Mouse (Mus musculus) heart, embryonic 11.5 days (tissue): Measurements from ENCODE around the gene Rnf150. TPM values are rescaled to one million over a fixed set of nuclear protein-coding genes. Genes with fewer than 3 reads are reported as not detected.

Experiments used
- ATAC-seq: fragments of 200-750 bp; cut with Nextera tagmentation; replicated peaks from 2 replicates; pipeline ENCODE4 v1.8.0; 2017; ENCODE audit warnings: moderate library complexity; ENCODE audit not compliant: insufficient number of reproducible peaks, low FRiP score, low TSS enrichment
- H3K27ac ChIP-seq: fragments of 300-500 bp; sonication (generic); 2 replicates; pipeline ENCODE4 v1.5.1; 2014; ENCODE audit warnings: mild to moderate bottlenecking, low read depth, low read length
- H3K27me3 ChIP-seq: fragments of 300-500 bp; sonication (generic); 2 replicates; pipeline ENCODE4 v1.6.1; 2014; ENCODE audit warnings: mild to moderate bottlenecking, low read length, mixed read lengths; ENCODE audit not compliant: control insufficient read depth, insufficient read depth
- H3K36me3 ChIP-seq: fragments of 300-500 bp; sonication (generic); 2 replicates; pipeline ENCODE4 v1.6.1; 2014; ENCODE audit warnings: mild to moderate bottlenecking, low read length, moderate library complexity, mixed read lengths; ENCODE audit not compliant: control insufficient read depth, insufficient read depth
- H3K4me1 ChIP-seq: fragments of 300-500 bp; sonication (generic); 2 replicates; pipeline ENCODE4 v1.6.1; 2014; ENCODE audit warnings: low read length; ENCODE audit not compliant: control insufficient read depth, insufficient read depth
- H3K4me2 ChIP-seq: fragments of 300-500 bp; sonication (generic); 2 replicates; pipeline ENCODE4 v1.6.1; 2014; ENCODE audit warnings: mild to moderate bottlenecking, moderate library complexity
- H3K4me3 ChIP-seq: fragments of 300-500 bp; sonication (generic); 2 replicates; pipeline ENCODE4 v1.5.1; 2014; ENCODE audit warnings: low read depth, low read length
- H3K9ac ChIP-seq: fragments of 300-500 bp; sonication (generic); 2 replicates; pipeline ENCODE4 v1.6.1; 2014; ENCODE audit warnings: mild to moderate bottlenecking, low read depth, low read length, moderate library complexity
- H3K9me3 ChIP-seq: fragments of 300-500 bp; sonication (generic); replicated peaks from 2 replicates; pipeline ENCODE4 v1.6.1; 2016; ENCODE audit warnings: low read length; ENCODE audit not compliant: control insufficient read depth
- WGBS: fragments of 180-500 bp; shearing (Covaris S2); extraction: QIAGEN DNeasy Blood & Tissue Kit; methylation state at CpG from one replicate; pipeline ENCODE4 v1.1.7; 2014; ENCODE audit not compliant: insufficient replicate concordance; 5-methylcytosine and 5-hydroxymethylcytosine counted together
- polyA plus RNA-seq: library from polyadenylated mRNA; unstranded; fragments of >200 nt; fragmentation: Nextera tagmentation; extraction: Ambion mirVana; gene quantifications from 2 replicates; pipeline ENCODE4 v1.2.1, GENCODE M21; 2014

Rnf150 gene
- polyA plus RNA-seq, 1 experiment from 2014 or later, result 1.1 TPM

- Histone ChIP-seq H3K9me3 (no peaks in the 10 kb centered on the region), H3K9ac (no peak overlapping the region), H3K36me3 (no peaks in the 10 kb centered on the region), H3K27ac (no peak overlapping the region), H3K4me3 (no peak overlapping the region), H3K4me2 (no peak overlapping the region), H3K27me3 (no peaks in the 10 kb centered on the region), H3K4me1 (no peaks in the 10 kb centered on the region)
- no peak for ATAC-seq
- 59% methylated on average over 4 of the region's 4 CpGs for WGBS
These were observed 128.9 kb downstream of the Rnf150 start for GRCm38 (mm10) chr8:82992093-82992492.

- no peak for ATAC-seq
- Histone ChIP-seq H3K4me1 (no peaks in the 10 kb centered on the region), H3K9ac (no peak overlapping the region), H3K36me3 (no peaks in the 10 kb centered on the region), H3K27me3 (no peaks in the 10 kb centered on the region), H3K9me3 (no peaks in the 10 kb centered on the region), H3K4me2 (no peak overlapping the region), H3K4me3 (no peak overlapping the region), H3K27ac (no peak overlapping the region)
- WGBS, result 69% methylated on average over 3 of the region's 3 CpGs
These were observed 132.7 kb downstream of the Rnf150 start for GRCm38 (mm10) chr8:82995727-82996438.

GRCm38 (mm10) chr8:82996843-82997242 is 133.7 kb downstream of the Rnf150 start:
- WGBS, result 80% methylated on average over 3 of the region's 3 CpGs
- Histone ChIP-seq H3K9me3 (no peaks in the 10 kb centered on the region), H3K4me2 (no peak overlapping the region), H3K27me3 (no peaks in the 10 kb centered on the region), H3K9ac (no peak overlapping the region), H3K4me3 (no peak overlapping the region), H3K36me3 (no peaks in the 10 kb centered on the region), H3K4me1 (no peaks in the 10 kb centered on the region), H3K27ac (no peak overlapping the region)
- ATAC-seq, result no peak

GRCm38 (mm10) chr8:82998778-82999177 is 135.6 kb downstream of the Rnf150 start:
- ATAC-seq, result no peak
- Histone ChIP-seq H3K4me1 (no peaks in the 10 kb centered on the region), H3K27ac (no peak overlapping the region), H3K9me3 (no peaks in the 10 kb centered on the region), H3K4me2 (no peak overlapping the region), H3K27me3 (no peaks in the 10 kb centered on the region), H3K4me3 (no peak overlapping the region), H3K9ac (no peak overlapping the region), H3K36me3 (no peaks in the 10 kb centered on the region)
- 66% methylated on average over 2 of the region's 2 CpGs for WGBS

GRCm38 (mm10) chr8:83003187-83003586 is 140.0 kb downstream of the Rnf150 start:
- ATAC-seq, result no peak
- no peak overlapping the region for H3K4me2 ChIP-seq
- WGBS, result 81% methylated on average over 7 of the region's 7 CpGs
- H3K4me1 ChIP-seq, result no peaks in the 10 kb centered on the region
- H3K9ac ChIP-seq, result no peak overlapping the region
- no peaks in the 10 kb centered on the region for H3K36me3 ChIP-seq
- H3K27ac ChIP-seq, result no peak overlapping the region
- H3K9me3 ChIP-seq, result no peaks in the 10 kb centered on the region
- no peaks in the 10 kb centered on the region for H3K27me3 ChIP-seq
- H3K4me3 ChIP-seq, result no peak overlapping the region

- Histone ChIP-seq H3K4me3 (no peak overlapping the region), H3K4me1 (no peaks in the 10 kb centered on the region), H3K27me3 (no peaks in the 10 kb centered on the region), H3K9me3 (no peaks in the 10 kb centered on the region), H3K4me2 (no peak overlapping the region), H3K9ac (no peak overlapping the region), H3K27ac (no peak overlapping the region), H3K36me3 (no peaks in the 10 kb centered on the region)
- WGBS, result 82% methylated on average over 5 of the region's 5 CpGs
- no peak for ATAC-seq
These were observed 146.3 kb downstream of the Rnf150 start for GRCm38 (mm10) chr8:83009481-83009880.

- Histone ChIP-seq H3K27ac (no peak overlapping the region), H3K36me3 (no peaks in the 10 kb centered on the region), H3K9ac (no peak overlapping the region), H3K27me3 (no peaks in the 10 kb centered on the region), H3K4me1 (no peaks in the 10 kb centered on the region), H3K4me2 (no peak overlapping the region), H3K9me3 (no peaks in the 10 kb centered on the region), H3K4me3 (no peak overlapping the region)
- WGBS, result 60% methylated on average over 2 of the region's 2 CpGs
- ATAC-seq, result no peak
These were observed 148.1 kb downstream of the Rnf150 start for GRCm38 (mm10) chr8:83011286-83011685.

GRCm38 (mm10) chr8:83011758-83012157 is 148.6 kb downstream of the Rnf150 start:
- ATAC-seq, result no peak
- H3K4me3 ChIP-seq, result no peak overlapping the region
- no peaks in the 10 kb centered on the region for H3K27me3 ChIP-seq
- H3K4me2 ChIP-seq, result no peak overlapping the region
- 32% methylated on average over 5 of the region's 5 CpGs for WGBS
- no peaks in the 10 kb centered on the region for H3K36me3 ChIP-seq
- H3K4me1 ChIP-seq, result no peaks in the 10 kb centered on the region
- H3K27ac ChIP-seq, result no peak overlapping the region
- no peak overlapping the region for H3K9ac ChIP-seq
- no peaks in the 10 kb centered on the region for H3K9me3 ChIP-seq

GRCm38 (mm10) chr8:83028211-83028610 is 165.1 kb downstream of the Rnf150 start:
- no peak overlapping the region for H3K4me3 ChIP-seq
- ATAC-seq, result no peak
- no peak overlapping the region for H3K4me2 ChIP-seq
- no peak overlapping the region for H3K27ac ChIP-seq
- WGBS, result 59% methylated on average over 2 of the region's 2 CpGs
- H3K4me1 ChIP-seq, result no peaks in the 10 kb centered on the region
- no peak overlapping the region for H3K9ac ChIP-seq
- H3K27me3 ChIP-seq, result no peaks in the 10 kb centered on the region
- no peaks in the 10 kb centered on the region for H3K9me3 ChIP-seq
- H3K36me3 ChIP-seq, result no peaks in the 10 kb centered on the region
